Mouse (Mus musculus) kidney, embryonic 14.5 days (tissue): ENCODE data around the gene Gemin5. TPM values are rescaled to one million over a fixed set of nuclear protein-coding genes. Genes with fewer than 3 reads are reported as not detected.
"Not testable (repeated sequence)": the region's sequence is repeated elsewhere in the genome, so short reads cannot be mapped to it uniquely, and the experiment has no call there.

Source experiments
- ATAC-seq: fragments of 200-750 bp; cut with Nextera tagmentation; 2 replicates; pipeline ENCODE4 v1.8.0; 2017; ENCODE audit warnings: moderate number of reproducible peaks, mild to moderate bottlenecking, moderate TSS enrichment, moderate library complexity; ENCODE audit not compliant: low FRiP score, low TSS enrichment
- H3K27ac ChIP-seq: fragments of 300-500 bp; sonication (generic); 2 replicates; pipeline ENCODE4 v1.5.1; 2014; ENCODE audit warnings: low read depth, mild to moderate bottlenecking, low read length, moderate library complexity, mixed read lengths
- H3K27me3 ChIP-seq: fragments of 300-500 bp; sonication (generic); 2 replicates; pipeline ENCODE4 v1.6.1; 2014; ENCODE audit warnings: mild to moderate bottlenecking, low read length; ENCODE audit not compliant: control insufficient read depth, insufficient read depth
- H3K36me3 ChIP-seq: fragments of 300-500 bp; sonication (generic); 2 replicates; pipeline ENCODE4 v1.6.1; 2014; ENCODE audit warnings: low read length, mixed read lengths; ENCODE audit not compliant: control insufficient read depth, insufficient read depth
- H3K4me1 ChIP-seq: fragments of 300-500 bp; sonication (generic); 2 replicates; pipeline ENCODE4 v1.6.1; 2014; ENCODE audit warnings: low read length, mixed read lengths; ENCODE audit not compliant: control insufficient read depth, insufficient read depth
- H3K4me2 ChIP-seq: fragments of 300-500 bp; sonication (generic); replicated peaks from 2 replicates; pipeline ENCODE4 v1.6.1; 2014; ENCODE audit warnings: low read depth, mild to moderate bottlenecking, low read length
- H3K4me3 ChIP-seq: fragments of 300-500 bp; sonication (generic); 2 replicates; pipeline ENCODE4 v1.5.1; 2014; ENCODE audit warnings: mild to moderate bottlenecking, low read length
- H3K9ac ChIP-seq: fragments of 300-500 bp; sonication (generic); 2 replicates; pipeline ENCODE4 v1.6.1; 2014; ENCODE audit warnings: low read depth, mild to moderate bottlenecking, low read length, moderate library complexity
- H3K9me3 ChIP-seq: fragments of 300-500 bp; sonication (generic); 2 replicates; pipeline ENCODE4 v1.6.1; 2016; ENCODE audit warnings: low read length; ENCODE audit not compliant: control insufficient read depth
- WGBS: fragments of 180-500 bp; shearing (Covaris S2); extraction: QIAGEN DNeasy Blood & Tissue Kit; methylation state at CpG from one replicate; pipeline ENCODE4 v1.1.7; 2014; 5-methylcytosine and 5-hydroxymethylcytosine counted together
- polyA plus RNA-seq: library from polyadenylated mRNA; unstranded; fragments of >200 nt; fragmentation: Nextera tagmentation; extraction: Ambion mirVana; gene quantifications from 2 replicates; pipeline ENCODE4 v1.2.1, GENCODE M21; 2014

Gene Gemin5
- polyA plus RNA-seq, 1 experiment from 2014 or later, result 35.7 TPM

DNA sequence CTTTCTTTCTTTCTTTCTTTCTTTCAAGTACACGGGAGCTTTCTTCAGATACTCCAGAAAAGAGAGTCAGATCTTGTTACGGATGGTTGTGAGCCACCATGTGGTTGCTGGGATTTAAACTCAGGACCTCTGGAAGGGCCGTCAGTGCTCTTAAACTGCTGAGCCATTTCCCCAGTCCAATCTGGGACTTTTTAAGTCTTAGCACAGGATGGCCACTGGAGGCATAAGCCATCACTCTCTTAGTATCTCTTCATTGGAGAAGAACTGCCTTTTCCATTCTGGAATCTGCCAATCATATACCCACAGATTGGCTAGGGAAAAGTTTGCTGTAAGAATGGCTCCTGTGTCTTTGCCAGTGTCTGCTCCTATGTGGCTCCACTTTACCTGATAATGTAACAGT is 61.3 kb downstream of the Gemin5 start:
- Histone ChIP-seq H3K4me3 (no peak overlapping the region), H3K27ac (no peak overlapping the region), H3K4me1 (peaks cover 19% of the 10 kb centered on the region), H3K4me2 (no peak overlapping the region), H3K36me3 (peaks cover 23% of the 10 kb centered on the region), H3K9ac (no peak overlapping the region), H3K9me3 (no peaks in the 10 kb centered on the region), H3K27me3 (no peaks in the 10 kb centered on the region)
- 47% methylated on average over 3 of the region's 3 CpGs for WGBS
- no peak for ATAC-seq

DNA sequence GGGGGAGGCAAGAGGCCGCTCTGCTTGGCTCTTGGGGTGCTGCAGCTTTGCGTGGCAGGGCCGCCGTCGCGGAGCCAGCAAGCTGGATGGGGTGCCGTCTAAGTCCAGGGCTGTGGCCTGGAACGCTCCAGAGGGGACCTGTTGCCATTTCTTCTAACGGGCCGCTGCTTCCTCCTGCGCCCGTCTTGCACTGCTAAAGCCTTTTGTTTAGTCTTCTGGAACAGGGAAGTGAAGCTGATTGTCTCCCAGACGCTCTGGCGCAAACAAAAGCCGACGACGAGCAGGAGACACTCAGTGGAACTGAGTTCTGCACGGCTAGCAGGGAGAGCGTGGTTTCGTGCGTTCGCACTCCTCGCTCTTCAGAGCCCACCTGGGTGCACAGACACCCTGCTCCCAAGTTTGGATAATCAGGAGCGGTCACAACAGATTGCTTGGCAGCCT is 64.0 kb downstream of the Gemin5 start:
- ATAC-seq, result 0 out of 2 replicates have a peak, but pooled peaks have one; percentile 13
- no peaks in the 10 kb centered on the region for H3K9me3 ChIP-seq
- peak overlapping the region; percentile 90 for H3K27ac ChIP-seq
- H3K36me3 ChIP-seq, result no peaks in the 10 kb centered on the region
- H3K9ac ChIP-seq, result peak overlapping the region; percentile 87
- under 1% methylated on average over 24 of the region's 24 CpGs for WGBS
- peak overlapping the region; percentile 81 for H3K4me2 ChIP-seq
- H3K27me3 ChIP-seq, result no peaks in the 10 kb centered on the region
- H3K4me1 ChIP-seq, result peaks cover 19% of the 10 kb centered on the region
- H3K4me3 ChIP-seq, result peak overlapping the region; percentile 71

DNA sequence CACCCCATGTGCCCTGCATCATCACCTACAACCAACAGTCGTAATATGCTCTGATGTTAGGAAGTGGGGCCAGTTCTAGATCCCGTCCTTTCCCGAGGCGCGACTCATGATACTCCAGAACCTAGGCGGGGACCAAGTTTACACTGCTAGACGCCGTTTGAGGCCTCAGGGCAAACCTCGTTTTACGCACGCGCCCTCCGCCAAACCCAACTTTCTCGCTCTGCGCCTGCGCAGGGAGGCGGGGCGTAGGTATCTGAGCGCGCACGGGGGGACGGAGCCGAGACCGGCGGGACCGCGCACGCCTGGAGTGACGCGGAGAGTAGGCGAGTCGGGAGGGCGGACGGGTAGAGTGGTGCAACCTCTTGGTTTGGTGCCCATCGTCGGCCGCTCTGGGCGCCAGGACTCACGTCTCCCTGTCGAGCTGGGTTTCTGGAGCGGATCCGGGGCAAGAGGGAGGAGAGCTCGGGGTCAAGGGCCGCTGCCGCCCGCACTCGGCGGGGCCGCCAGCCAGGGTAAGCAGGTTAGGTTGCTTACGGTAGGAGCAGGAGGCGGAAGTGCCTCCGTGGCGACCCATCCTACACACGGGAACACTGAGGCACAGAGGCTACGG is 64.5 kb downstream of the Gemin5 start, which contains the start of gene Cnot8:
Gene Cnot8 (plus strand): TSS at position 457 of the 610 bp plus-strand sequence.
- peak; percentile 97 for ATAC-seq
- H3K4me2 ChIP-seq, result peak within 1 kb of the TSS; percentile 81
- H3K4me3 ChIP-seq, result peak within 1 kb of the TSS; percentile 71
- H3K9me3 ChIP-seq, result no peaks in the 10 kb centered on the region
- H3K4me1 ChIP-seq, result peaks cover 19% of the 10 kb centered on the region
- no peaks in the 10 kb centered on the region for H3K36me3 ChIP-seq
- H3K27ac ChIP-seq, result peak within 1 kb of the TSS; percentile 90
- under 1% methylated on average over 55 of the region's 55 CpGs for WGBS
- peak within 1 kb of the TSS; percentile 87 for H3K9ac ChIP-seq
- H3K27me3 ChIP-seq, result no peaks in the 10 kb centered on the region

DNA sequence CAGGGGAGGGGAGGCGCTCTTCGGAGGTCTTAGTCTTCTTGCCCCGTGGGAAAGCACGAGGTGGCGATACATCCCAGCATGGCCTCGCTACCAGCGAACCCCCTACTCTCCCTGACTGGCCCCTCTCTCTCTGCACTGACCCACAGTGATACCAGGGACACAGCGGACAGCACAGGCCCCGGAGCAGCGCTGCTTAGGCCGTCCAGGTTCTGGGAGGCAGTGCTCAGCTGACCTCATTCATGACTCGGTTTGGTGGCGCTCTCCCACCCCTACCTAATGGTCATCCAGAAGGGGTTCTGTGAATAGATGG is 65.0 kb downstream of the Gemin5 start:
- peak; percentile 51 for ATAC-seq
- Histone ChIP-seq H3K4me2 (peak overlapping the region; percentile 45), H3K27me3 (no peaks in the 10 kb centered on the region), H3K9ac (peak overlapping the region; percentile 52; the same call in 1 of the 2 replicates), H3K4me3 (peak overlapping the region; percentile 31), H3K27ac (peak overlapping the region; percentile 57; the same call in 1 of the 2 replicates), H3K4me1 (peaks cover 19% of the 10 kb centered on the region), H3K36me3 (no peaks in the 10 kb centered on the region), H3K9me3 (no peaks in the 10 kb centered on the region)
- WGBS, result 53% methylated on average over 13 of the region's 13 CpGs

DNA sequence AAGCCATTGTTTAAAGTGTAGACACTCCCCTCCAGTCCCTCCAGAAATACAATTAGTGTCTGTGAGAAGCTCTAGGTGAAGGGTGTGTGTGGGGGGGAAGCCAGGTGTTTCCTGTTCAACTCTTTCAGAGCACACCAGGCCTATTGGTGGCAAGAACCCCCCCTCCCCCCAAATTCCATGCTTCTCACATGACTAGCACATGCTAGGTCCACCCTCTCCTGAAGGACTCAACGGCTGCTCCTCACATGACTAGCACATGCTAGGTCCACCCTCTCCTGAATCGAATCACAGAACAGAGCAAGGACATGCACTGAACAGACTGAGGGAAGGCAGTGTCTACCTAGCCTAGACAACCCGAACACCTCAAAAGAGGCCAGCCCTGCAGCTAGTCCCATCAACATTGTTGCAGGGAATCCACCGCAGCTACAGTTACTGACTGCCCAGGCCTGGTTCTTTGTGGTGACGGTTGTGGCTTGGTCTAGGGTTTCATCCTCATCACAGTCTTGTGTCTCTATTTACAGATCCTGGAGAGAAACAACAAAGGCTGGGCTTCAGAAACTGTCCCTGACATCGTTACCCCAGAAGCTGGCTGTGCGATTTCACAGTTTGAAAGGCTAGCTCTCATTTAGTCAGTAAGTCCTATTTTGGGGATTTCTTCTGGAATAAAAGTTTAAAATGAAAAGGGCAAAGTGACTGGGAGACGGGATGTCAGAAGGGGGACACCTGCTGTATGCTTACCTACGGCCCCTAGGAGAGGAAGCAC is 65.6 kb downstream of the Gemin5 start:
- Histone ChIP-seq H3K36me3 (no peaks in the 10 kb centered on the region), H3K9me3 (no peaks in the 10 kb centered on the region), H3K4me1 (peaks cover 18% of the 10 kb centered on the region), H3K9ac (peak overlapping the region; percentile 52; the same call in 1 of the 2 replicates), H3K4me2 (peak overlapping the region; percentile 45), H3K4me3 (peak overlapping the region; percentile 31; the same call in 1 of the 2 replicates), H3K27ac (peak overlapping the region; percentile 57; the same call in 1 of the 2 replicates), H3K27me3 (0 out of 2 replicates have a peak, but pooled peaks cover 2% of the 10 kb centered on the region)
- WGBS, result 84% methylated on average over 9 of the region's 9 CpGs
- no peak for ATAC-seq

DNA sequence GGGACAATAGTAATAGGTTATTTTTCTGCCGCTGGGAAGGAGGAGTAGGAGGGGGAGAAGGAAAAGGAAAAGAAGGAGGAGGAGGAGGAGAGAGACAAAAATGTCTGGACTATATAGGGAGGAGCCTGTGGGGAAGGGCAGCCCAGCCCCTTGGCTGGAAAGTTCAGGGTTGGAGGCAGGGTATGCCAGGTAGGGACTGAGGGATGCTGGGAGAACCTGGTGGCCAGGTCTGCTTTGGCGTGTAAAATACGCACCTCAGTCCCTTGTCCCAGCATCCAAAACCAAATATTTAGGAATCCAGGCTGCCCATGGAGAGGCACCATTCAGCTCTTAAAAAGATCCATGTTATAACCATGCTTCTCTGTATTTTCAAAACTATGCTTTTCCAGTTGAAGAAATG is 66.2 kb downstream of the Gemin5 start:
- no peak overlapping the region for H3K27ac ChIP-seq
- no peak for ATAC-seq
- no peaks in the 10 kb centered on the region for H3K9me3 ChIP-seq
- no peak overlapping the region for H3K4me2 ChIP-seq
- no peak overlapping the region for H3K9ac ChIP-seq
- no peaks in the 10 kb centered on the region for H3K36me3 ChIP-seq
- H3K27me3 ChIP-seq, result 0 out of 2 replicates have a peak, but pooled peaks cover 2% of the 10 kb centered on the region
- 76% methylated on average over 3 of the region's 3 CpGs for WGBS
- H3K4me1 ChIP-seq, result peaks cover 16% of the 10 kb centered on the region
- no peak overlapping the region for H3K4me3 ChIP-seq

DNA sequence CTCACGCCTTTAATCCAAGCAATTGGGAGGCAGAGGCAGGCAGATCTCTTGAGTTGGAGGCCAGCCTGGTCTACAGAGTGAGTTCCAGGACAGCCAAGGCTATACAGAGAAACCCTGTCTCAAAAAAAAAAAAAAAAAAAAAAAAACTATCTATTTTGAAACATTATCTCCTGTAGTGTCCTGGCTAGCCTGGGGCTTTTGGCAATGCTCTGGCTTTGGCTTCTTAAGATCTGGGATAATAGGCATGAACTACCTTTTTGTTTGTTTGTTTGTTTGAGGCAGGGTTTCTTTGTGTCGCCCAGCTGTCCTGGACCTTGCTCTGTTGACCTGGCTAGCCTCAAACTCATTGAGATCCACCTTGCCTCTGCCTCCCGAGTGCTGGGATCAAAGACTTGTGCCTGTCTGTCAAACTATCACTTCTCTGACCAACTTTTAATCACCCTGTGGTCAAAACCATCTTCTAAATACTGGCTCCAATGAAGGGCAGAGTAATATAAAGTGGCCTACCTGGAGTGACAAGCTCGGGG is 67.1 kb downstream of the Gemin5 start:
- Histone ChIP-seq H3K4me2 (no peak overlapping the region), H3K4me3 (no peak overlapping the region), H3K27me3 (0 out of 2 replicates have a peak, but pooled peaks cover 2% of the 10 kb centered on the region), H3K9me3 (no peaks in the 10 kb centered on the region), H3K27ac (no peak overlapping the region), H3K4me1 (peaks cover 16% of the 10 kb centered on the region), H3K36me3 (no peaks in the 10 kb centered on the region), H3K9ac (no peak overlapping the region)
- WGBS, result 83% methylated on average over 4 of the region's 4 CpGs
- ATAC-seq, result no peak

DNA sequence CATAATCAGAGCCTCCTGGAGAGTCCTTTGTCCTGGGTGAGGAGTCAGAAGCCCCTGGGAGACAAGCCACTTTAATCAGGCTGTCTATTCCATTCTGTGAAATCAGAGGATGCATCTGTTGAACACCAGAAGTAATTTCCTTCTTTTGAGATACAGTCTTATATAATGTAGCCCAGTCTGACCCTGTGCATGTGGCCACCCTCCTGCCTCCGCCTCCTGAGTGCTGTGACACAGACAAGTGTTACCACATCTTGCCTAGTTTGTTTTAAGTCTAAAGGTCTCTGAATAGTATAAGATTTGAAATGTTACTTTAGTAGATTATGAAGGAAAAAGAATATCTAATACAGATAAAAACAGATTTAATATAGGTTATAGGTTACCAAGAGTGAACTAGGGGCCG is 68.3 kb downstream of the Gemin5 start:
- 0 out of 2 replicates have a peak, but pooled peaks cover 2% of the 10 kb centered on the region for H3K27me3 ChIP-seq
- no peak overlapping the region for H3K27ac ChIP-seq
- H3K4me2 ChIP-seq, result no peak overlapping the region
- 89% methylated on average over 2 of the region's 2 CpGs for WGBS
- no peaks in the 10 kb centered on the region for H3K36me3 ChIP-seq
- ATAC-seq, result no peak
- no peaks in the 10 kb centered on the region for H3K9me3 ChIP-seq
- H3K4me1 ChIP-seq, result peaks cover 11% of the 10 kb centered on the region
- H3K4me3 ChIP-seq, result no peak overlapping the region
- no peak overlapping the region for H3K9ac ChIP-seq

DNA sequence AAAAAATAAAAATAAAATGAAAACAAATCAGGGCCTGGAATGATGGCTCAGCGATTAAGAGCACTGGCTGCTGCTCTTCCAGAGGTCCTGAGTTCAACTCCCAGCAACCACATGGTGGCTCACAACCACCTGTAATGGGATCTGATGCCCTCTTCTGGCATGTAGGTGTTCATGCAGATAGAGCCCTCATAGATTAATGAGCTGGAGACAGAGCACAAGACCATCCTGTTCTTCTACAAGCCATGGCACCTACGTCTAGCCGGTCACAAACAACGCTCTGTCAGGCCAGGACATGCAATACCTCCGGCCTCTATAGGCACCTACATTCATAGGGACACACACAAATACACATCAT is 70.0 kb downstream of the Gemin5 start:
- not testable (repeated sequence) for ATAC-seq, H3K27ac ChIP-seq, H3K4me3 ChIP-seq, H3K27me3 ChIP-seq, H3K9me3 ChIP-seq, H3K4me2 ChIP-seq, H3K9ac ChIP-seq, H3K4me1 ChIP-seq, H3K36me3 ChIP-seq
- 61% methylated on average over 5 of the region's 5 CpGs for WGBS
